Mouse (Mus musculus) midbrain, postnatal 0 days (tissue): Measurements from ENCODE around the gene Vmn1r230. TPM values are rescaled to one million over a fixed set of nuclear protein-coding genes. Genes with fewer than 3 reads are reported as not detected.

ENCODE experiments used
- ATAC-seq: fragments of 200-750 bp; cut with Nextera tagmentation; 2 replicates; pipeline ENCODE4 v1.8.0; 2017; ENCODE audit warnings: moderate number of reproducible peaks, mild to moderate bottlenecking, moderate TSS enrichment, moderate library complexity; ENCODE audit not compliant: low FRiP score
- DNase-seq: peaks from one replicate; pipeline ENCODE4 v3.0.0-alpha.2; 2015; ENCODE audit warnings: low spot score
- H3K27ac ChIP-seq: fragments of 300-500 bp; sonication (generic); 2 replicates; pipeline ENCODE4 v1.5.1; 2014; ENCODE audit warnings: low read depth, mild to moderate bottlenecking, low read length, mixed read lengths
- H3K27me3 ChIP-seq: fragments of 300-500 bp; sonication (generic); 2 replicates; pipeline ENCODE4 v1.6.1; 2014; ENCODE audit warnings: low read length, control low read depth, mixed read lengths; ENCODE audit not compliant: insufficient read depth
- H3K36me3 ChIP-seq: fragments of 300-500 bp; sonication (generic); 2 replicates; pipeline ENCODE4 v1.6.1; 2014; ENCODE audit warnings: low read length, control low read depth, mixed read lengths; ENCODE audit not compliant: insufficient read depth
- H3K4me1 ChIP-seq: fragments of 300-500 bp; sonication (generic); 2 replicates; pipeline ENCODE4 v1.6.1; 2014; ENCODE audit warnings: mild to moderate bottlenecking, control low read depth, antibody characterized with exemption, low read length, mixed read lengths; ENCODE audit not compliant: insufficient read depth
- H3K4me2 ChIP-seq: fragments of 300-500 bp; sonication (generic); 2 replicates; pipeline ENCODE4 v1.6.1; 2014; ENCODE audit warnings: low read depth, mild to moderate bottlenecking, low read length, mixed read lengths; ENCODE audit not compliant: poor library complexity, severe bottlenecking
- H3K4me3 ChIP-seq: fragments of 300-500 bp; sonication (generic); 2 replicates; pipeline ENCODE4 v1.5.1; 2014; ENCODE audit warnings: low read depth, mild to moderate bottlenecking, low read length, moderate library complexity
- H3K9ac ChIP-seq: fragments of 300-500 bp; sonication (generic); replicated peaks from 2 replicates; pipeline ENCODE4 v1.6.1; 2014; ENCODE audit warnings: mild to moderate bottlenecking, low read length, moderate library complexity, mixed read lengths; ENCODE audit not compliant: poor library complexity, severe bottlenecking
- H3K9me3 ChIP-seq: fragments of 300-500 bp; sonication (generic); 2 replicates; pipeline ENCODE4 v1.6.1; 2016; ENCODE audit warnings: low read length, control low read depth
- CTCF ChIP-seq: IDR thresholded peaks from 2 replicates; pipeline ENCODE4 v1.5.1; 2016; ENCODE audit warnings: antibody characterized with exemption, mild to moderate bottlenecking
- WGBS: fragments of 180-500 bp; shearing (Covaris S2); extraction: QIAGEN DNeasy Blood & Tissue Kit; methylation state at CpG from one replicate; pipeline ENCODE4 v1.1.7; 2014; 5-methylcytosine and 5-hydroxymethylcytosine counted together
- polyA plus RNA-seq: library from polyadenylated mRNA; unstranded; fragments of >200 nt; fragmentation: Nextera tagmentation; extraction: Ambion mirVana; gene quantifications from 2 replicates; pipeline ENCODE4 v1.2.1, GENCODE M21; 2015
- total RNA-seq: library from RNA; depleted of rRNA; stranded (reverse); fragments of >200 nt; gene quantifications from 2 replicates; pipeline ENCODE4 v1.2.3, GENCODE M21; 2014; rRNA removed

The Vmn1r230 gene
- total RNA-seq (not detected in 2 replicates), polyA plus RNA-seq (not detected in 2 replicates)

GRCm38 (mm10) chr17:20840144-20840543 is at the start of gene Vmn1r230:
Vmn1r230 (plus strand) TSS chr17:20840444.
- DNase-seq, result no peak
- Histone ChIP-seq H3K27ac (no peak within 1 kb of the TSS), H3K36me3 (no peaks in the 10 kb centered on the region), H3K4me1 (no peaks in the 10 kb centered on the region), H3K9ac (no peak within 1 kb of the TSS), H3K4me2 (no peak within 1 kb of the TSS), H3K4me3 (no peak within 1 kb of the TSS), H3K27me3 (no peaks in the 10 kb centered on the region), H3K9me3 (peaks cover 4% of the 10 kb centered on the region; the same call in 1 of the 2 replicates)
- WGBS, result 12% methylated on average over 1 of the region's 1 CpGs
- no peak for ATAC-seq
- no peak for TF ChIP-seq CTCF

- ATAC-seq (no peak), DNase-seq (no peak)
- Histone ChIP-seq H3K27me3 (no peaks in the 10 kb centered on the region), H3K9me3 (peaks cover 17% of the 10 kb centered on the region; the same call in 1 of the 2 replicates), H3K4me2 (no peak within 1 kb of the TSS), H3K36me3 (no peaks in the 10 kb centered on the region), H3K4me3 (no peak within 1 kb of the TSS), H3K27ac (no peak within 1 kb of the TSS), H3K4me1 (no peaks in the 10 kb centered on the region), H3K9ac (no peak within 1 kb of the TSS)
- WGBS, result 49% methylated on average over 1 of the region's 1 CpGs
- TF ChIP-seq CTCF, result no peak
These were observed 29.0 kb upstream of the Vmn1r230 start, which contains the start of gene Vmn1r229 for GRCm38 (mm10) chr17:20811255-20811654. Vmn1r229 (plus strand) TSS chr17:20811555.

Other genes starting within 250 kb of the Vmn1r230 start
- gene Vmn2r110, start 244.0 kb upstream of the Vmn1r230 start, total RNA-seq, result not detected in 2 replicates
- gene Vmn2r110, start 244.0 kb upstream of the Vmn1r230 start, polyA plus RNA-seq, result 0.01 and 0.04 TPM in 2 replicates
- gene Fpr-rs3, start 215.6 kb upstream of the Vmn1r230 start, total RNA-seq, result not detected in 2 replicates
- not detected in 2 replicates for gene Fpr-rs3, start 215.6 kb upstream of the Vmn1r230 start, polyA plus RNA-seq
- not detected in 2 replicates for gene Vmn1r226, start 157.6 kb upstream of the Vmn1r230 start, total RNA-seq
- not detected in 2 replicates for gene Vmn1r226, start 157.6 kb upstream of the Vmn1r230 start, polyA plus RNA-seq
- not detected in 2 replicates for gene Vmn1r227, start 110.6 kb upstream of the Vmn1r230 start, total RNA-seq
- gene Vmn1r227, start 110.6 kb upstream of the Vmn1r230 start, polyA plus RNA-seq, result not detected in 2 replicates
- not detected in 2 replicates for gene Vmn1r228, start 54.3 kb upstream of the Vmn1r230 start, total RNA-seq
- not detected in 2 replicates for gene Vmn1r228, start 54.3 kb upstream of the Vmn1r230 start, polyA plus RNA-seq
- gene Vmn1r229, start 28.9 kb upstream of the Vmn1r230 start, total RNA-seq, result not detected in 2 replicates
- gene Vmn1r229, start 28.9 kb upstream of the Vmn1r230 start, polyA plus RNA-seq, result not detected in 2 replicates
- not detected in 2 replicates for gene Vmn1r231, start 64.6 kb downstream of the Vmn1r230 start, total RNA-seq
- gene Vmn1r231, start 64.6 kb downstream of the Vmn1r230 start, polyA plus RNA-seq, result not detected in 2 replicates
- not detected in 2 replicates for gene Vmn1r232, start 79.3 kb downstream of the Vmn1r230 start, total RNA-seq
- gene Vmn1r232, start 79.3 kb downstream of the Vmn1r230 start, polyA plus RNA-seq, result not detected in 2 replicates
- gene Ppp2r1a, start 104.9 kb downstream of the Vmn1r230 start, total RNA-seq, result 749 and 792 TPM in 2 replicates
- 746 and 817 TPM in 2 replicates for gene Ppp2r1a, start 104.9 kb downstream of the Vmn1r230 start, polyA plus RNA-seq
- not detected in 2 replicates for gene Vmn1r233, start 156.0 kb downstream of the Vmn1r230 start, total RNA-seq
- gene Vmn1r233, start 156.0 kb downstream of the Vmn1r230 start, polyA plus RNA-seq, result not detected in 2 replicates
- gene Zfp160, start 168.5 kb downstream of the Vmn1r230 start, total RNA-seq, result 21.3 and 24.9 TPM in 2 replicates
- 12.0 and 12.2 TPM in 2 replicates for gene Zfp160, start 168.5 kb downstream of the Vmn1r230 start, polyA plus RNA-seq